Mouse (Mus musculus): ENCODE measurements around the gene Trim14. TPM values are rescaled to one million over a fixed set of nuclear protein-coding genes. Genes with fewer than 3 reads are reported as not detected.
A peak's percentile ranks its signal among the peaks of the same experiment; 100 is the strongest.
"Not testable (repeated sequence)": the region's sequence is repeated elsewhere in the genome, so short reads cannot be mapped to it uniquely, and the experiment has no call there.

Trim14 gene
- 0.14 TPM for polyA plus RNA-seq (2012; fragmentation: generic; extraction: Trizol)

- H3ac ChIP-seq (ENCODE audit: control insufficient read depth, insufficient read length), result no peak within 1 kb of the TSS
- peak within 1 kb of the TSS; percentile 58 for H3K4me2 ChIP-seq (ENCODE audit: low read depth)
- no peaks in the 10 kb centered on the region for H3K79me2 ChIP-seq (ENCODE audit: control insufficient read depth, insufficient read depth)
- peaks cover 32% of the 10 kb centered on the region for H3K27me3 ChIP-seq (ENCODE audit: control insufficient read depth, insufficient read depth, insufficient read length)
- TF ChIP-seq POLR2AphosphoS2 (IDR thresholded peaks at IDR 0.05; ENCODE audit: insufficient read length, low read depth) (no peak), REST (IDR thresholded peaks at IDR 0.05; ENCODE audit: insufficient read depth, insufficient read length) (no peak), POLR2A (IDR thresholded peaks at IDR 0.05; ENCODE audit: insufficient read length, low read depth) (no peak), SRF (IDR thresholded peaks at IDR 0.05; ENCODE audit: control insufficient read depth, insufficient read length, low read depth) (no peak), MAX (IDR thresholded peaks at IDR 0.05; ENCODE audit: low read depth) (no peak), E2F4 (IDR thresholded peaks at IDR 0.05; ENCODE audit: insufficient read depth) (no peak), MYOD1 (IDR thresholded peaks at IDR 0.05; ENCODE audit: control insufficient read depth in 1 of 3, insufficient read length in 2 of 3, low read depth in 2 of 3) (no peak), TCF12 (IDR thresholded peaks at IDR 0.05; ENCODE audit: insufficient read depth, poor library complexity, severe bottlenecking) (no peak), CEBPB (IDR thresholded peaks at IDR 0.05; ENCODE audit: insufficient read depth, poor library complexity, severe bottlenecking) (no peak), MYOG (IDR thresholded peaks at IDR 0.05; ENCODE audit: control insufficient read depth in 1 of 3, insufficient read depth in 1 of 3, insufficient read length in 2 of 3, low read depth in 2 of 3) (no peak), USF1 (IDR thresholded peaks at IDR 0.05; ENCODE audit: low read depth) (no peak), TCF3 (IDR thresholded peaks at IDR 0.05; ENCODE audit: insufficient read length, low read depth) (no peak)
- no peaks in the 10 kb centered on the region for H3K36me3 ChIP-seq (ENCODE audit: control insufficient read depth, insufficient read depth)
- H3K4me3 ChIP-seq, result no peak within 1 kb of the TSS
These were observed at the start of gene Trim14 for GRCm38 (mm10) chr4:46535840-46536361. TSS of gene Trim14 (minus strand) at chr4:46536141.

DNA sequence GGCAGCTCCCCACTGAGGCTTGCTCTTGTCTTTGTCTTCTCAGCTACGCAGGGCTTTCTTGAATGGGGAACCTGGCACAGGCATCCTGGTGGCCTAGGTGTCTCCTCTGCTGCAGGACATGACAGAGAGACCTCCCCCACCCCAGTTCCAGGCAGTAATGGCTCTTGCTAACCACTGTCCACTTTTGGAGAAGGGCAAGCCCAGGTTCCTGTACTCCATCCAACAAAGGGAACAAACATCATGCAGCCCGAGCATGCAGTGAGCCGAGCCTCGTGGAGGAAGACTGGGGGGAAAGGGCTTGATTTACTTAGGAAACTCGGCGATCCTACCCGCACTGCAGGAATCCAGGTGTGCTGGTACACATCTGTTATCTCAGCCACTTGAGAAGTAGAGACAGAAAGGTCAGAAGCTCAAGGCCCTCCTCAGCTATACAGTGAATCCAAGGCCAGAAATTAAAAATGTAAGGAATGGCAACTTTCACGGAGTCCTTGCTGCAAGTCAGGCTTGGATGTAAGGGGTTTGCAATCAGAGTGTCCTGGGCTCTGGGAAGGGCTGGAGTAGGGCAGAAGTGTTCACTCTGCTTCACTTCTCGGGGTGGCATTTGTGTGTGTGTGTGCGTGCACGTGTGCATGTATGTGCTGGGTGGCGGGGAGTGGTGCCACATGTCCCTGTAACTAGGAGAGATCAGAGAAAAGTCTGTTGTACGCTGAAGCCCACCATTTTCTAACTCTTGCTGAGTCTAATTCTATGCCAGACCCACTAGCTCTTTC lies 49.3 kb upstream of the Trim14 start:
- no peak overlapping the region for H3ac ChIP-seq (ENCODE audit: control insufficient read depth, insufficient read length)
- no peak for TF ChIP-seq TCF12 (IDR thresholded peaks at IDR 0.05; ENCODE audit: insufficient read depth, poor library complexity, severe bottlenecking)
- TF ChIP-seq SRF (IDR thresholded peaks at IDR 0.05; ENCODE audit: control insufficient read depth, insufficient read length, low read depth), result no peak
- TF ChIP-seq POLR2AphosphoS2 (IDR thresholded peaks at IDR 0.05; ENCODE audit: insufficient read length, low read depth), result no peak
- no peak for TF ChIP-seq MAX (IDR thresholded peaks at IDR 0.05; ENCODE audit: low read depth)
- no peak for TF ChIP-seq POLR2A (IDR thresholded peaks at IDR 0.05; ENCODE audit: insufficient read length, low read depth)
- no peak for TF ChIP-seq MYOG (IDR thresholded peaks at IDR 0.05; ENCODE audit: control insufficient read depth in 1 of 3, insufficient read depth in 1 of 3, insufficient read length in 2 of 3, low read depth in 2 of 3)
- no peak for TF ChIP-seq USF1 (IDR thresholded peaks at IDR 0.05; ENCODE audit: low read depth)
- TF ChIP-seq E2F4 (IDR thresholded peaks at IDR 0.05; ENCODE audit: insufficient read depth), result no peak
- TF ChIP-seq CEBPB (IDR thresholded peaks at IDR 0.05; ENCODE audit: insufficient read depth, poor library complexity, severe bottlenecking), result no peak
- H3K4me2 ChIP-seq (ENCODE audit: low read depth), result no peak overlapping the region
- H3K36me3 ChIP-seq (ENCODE audit: control insufficient read depth, insufficient read depth), result no peaks in the 10 kb centered on the region
- H3K79me2 ChIP-seq (ENCODE audit: control insufficient read depth, insufficient read depth), result no peaks in the 10 kb centered on the region
- no peak overlapping the region for H3K4me3 ChIP-seq
- peaks cover 5% of the 10 kb centered on the region for H3K27me3 ChIP-seq (ENCODE audit: control insufficient read depth, insufficient read depth, insufficient read length)

DNA sequence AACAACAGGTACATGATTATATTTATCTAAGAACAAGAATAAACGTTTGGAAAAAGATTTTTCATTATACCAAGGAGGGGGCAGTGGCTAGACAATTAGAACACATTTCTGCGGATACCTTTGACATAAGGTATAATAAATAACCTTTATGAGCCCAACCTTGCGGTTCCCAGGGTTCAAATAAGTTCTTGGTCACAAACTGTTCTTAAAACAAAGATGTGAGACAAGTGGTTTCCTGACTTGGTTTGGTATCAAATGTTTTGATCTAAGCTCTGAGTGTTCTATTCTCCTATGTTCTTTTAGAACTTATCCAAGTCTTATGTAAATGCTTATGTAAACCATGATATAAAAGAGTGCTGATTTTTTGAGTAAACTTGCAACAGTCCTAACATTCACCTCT lies 48.6 kb upstream of the Trim14 start:
- H3K4me3 ChIP-seq; H3K79me2 ChIP-seq (ENCODE audit: control insufficient read depth, insufficient read depth): not testable (repeated sequence)

DNA sequence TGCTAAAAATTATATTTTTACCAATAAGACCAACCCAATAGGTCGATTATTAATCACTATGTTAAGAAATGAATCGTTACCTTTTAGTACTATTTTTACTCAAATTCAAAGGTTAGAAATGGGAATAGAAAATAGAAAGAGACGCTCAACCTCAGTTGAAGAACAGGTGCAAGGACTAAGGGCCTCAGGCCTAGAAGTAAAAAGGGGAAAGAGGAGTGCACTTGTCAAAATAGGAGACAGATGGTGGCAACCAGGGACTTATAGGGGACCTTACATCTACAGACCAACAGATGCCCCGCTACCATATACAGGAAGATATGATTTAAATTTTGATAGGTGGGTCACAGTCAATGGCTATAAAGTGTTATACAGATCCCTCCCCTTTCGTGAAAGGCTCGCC lies 48.1 kb upstream of the Trim14 start:
- H3ac ChIP-seq (ENCODE audit: control insufficient read depth, insufficient read length); H3K4me3 ChIP-seq; H3K27me3 ChIP-seq (ENCODE audit: control insufficient read depth, insufficient read depth, insufficient read length); H3K36me3 ChIP-seq (ENCODE audit: control insufficient read depth, insufficient read depth); H3K79me2 ChIP-seq (ENCODE audit: control insufficient read depth, insufficient read depth); H3K4me2 ChIP-seq (ENCODE audit: low read depth): not testable (repeated sequence)

More for the DNA sequence above, 48.6 kb upstream of the Trim14 start:
- not testable (repeated sequence) for H3K27me3 ChIP-seq (ENCODE audit: control insufficient read depth, insufficient read depth, insufficient read length); H3ac ChIP-seq (ENCODE audit: control insufficient read depth, insufficient read length); H3K4me2 ChIP-seq (ENCODE audit: low read depth); H3K36me3 ChIP-seq (ENCODE audit: control insufficient read depth, insufficient read depth)

DNA sequence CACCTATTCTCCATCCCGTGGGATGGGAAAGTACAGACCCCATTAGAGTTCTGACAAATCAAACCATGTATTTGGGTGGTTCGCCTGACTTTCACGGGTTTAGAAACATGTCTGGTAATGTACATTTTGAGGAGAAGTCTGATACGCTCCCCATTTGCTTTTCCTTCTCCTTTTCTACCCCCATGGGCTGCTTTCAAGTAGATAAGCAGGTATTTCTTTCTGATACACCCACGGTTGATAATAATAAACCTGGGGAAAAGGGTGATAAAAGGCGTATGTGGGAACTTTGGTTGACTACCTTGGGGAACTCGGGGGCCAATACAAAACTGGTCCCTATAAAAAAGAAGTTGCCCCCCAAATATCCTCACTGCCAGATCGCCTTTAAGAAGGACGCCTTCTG lies 46.1 kb upstream of the Trim14 start:
- not testable (repeated sequence) for H3K27me3 ChIP-seq (ENCODE audit: control insufficient read depth, insufficient read depth, insufficient read length); H3K4me2 ChIP-seq (ENCODE audit: low read depth); H3K4me3 ChIP-seq; H3K79me2 ChIP-seq (ENCODE audit: control insufficient read depth, insufficient read depth); H3K36me3 ChIP-seq (ENCODE audit: control insufficient read depth, insufficient read depth); H3ac ChIP-seq (ENCODE audit: control insufficient read depth, insufficient read length)

- not testable (repeated sequence) for H3K36me3 ChIP-seq (ENCODE audit: control insufficient read depth, insufficient read depth); H3K79me2 ChIP-seq (ENCODE audit: control insufficient read depth, insufficient read depth); H3ac ChIP-seq (ENCODE audit: control insufficient read depth, insufficient read length)
These were observed 45.6 kb upstream of the Trim14 start for GRCm38 (mm10) chr4:46581577-46581976.

GRCm38 (mm10) chr4:46580799-46581243 lies 44.9 kb upstream of the Trim14 start:
- H3K27me3 ChIP-seq (ENCODE audit: control insufficient read depth, insufficient read depth, insufficient read length); H3K79me2 ChIP-seq (ENCODE audit: control insufficient read depth, insufficient read depth); H3K4me3 ChIP-seq; H3K4me2 ChIP-seq (ENCODE audit: low read depth); H3ac ChIP-seq (ENCODE audit: control insufficient read depth, insufficient read length); H3K36me3 ChIP-seq (ENCODE audit: control insufficient read depth, insufficient read depth): not testable (repeated sequence)

More at GRCm38 (mm10) chr4:46581577-46581976, 45.6 kb upstream of the Trim14 start:
- not testable (repeated sequence) for H3K4me2 ChIP-seq (ENCODE audit: low read depth); H3K4me3 ChIP-seq; H3K27me3 ChIP-seq (ENCODE audit: control insufficient read depth, insufficient read depth, insufficient read length)

DNA sequence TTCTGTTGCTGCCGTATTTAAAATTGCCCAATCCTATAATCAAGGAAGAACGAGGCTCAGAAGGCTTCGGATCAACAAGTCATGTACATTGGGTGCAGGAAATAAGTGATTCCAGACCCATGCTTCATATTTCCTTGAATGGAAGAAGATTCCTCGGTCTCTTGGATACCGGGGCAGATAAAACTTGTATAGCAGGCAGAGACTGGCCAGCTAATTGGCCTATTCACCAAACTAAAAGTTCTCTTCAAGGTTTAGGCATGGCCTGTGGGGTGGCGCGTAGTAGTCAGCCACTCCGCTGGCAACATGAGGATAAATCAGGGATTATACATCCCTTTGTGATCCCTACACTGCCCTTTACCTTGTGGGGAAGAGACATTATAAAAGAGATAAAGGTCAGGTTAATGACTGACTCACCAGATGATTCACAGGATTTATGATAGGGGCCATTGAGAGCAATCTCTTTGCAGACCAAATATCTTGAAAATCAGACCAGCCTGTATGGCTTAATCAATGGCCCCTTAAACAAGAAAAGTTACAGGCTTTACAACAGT lies 42.9 kb upstream of the Trim14 start:
- H3K36me3 ChIP-seq (ENCODE audit: control insufficient read depth, insufficient read depth); H3K4me2 ChIP-seq (ENCODE audit: low read depth); H3K27me3 ChIP-seq (ENCODE audit: control insufficient read depth, insufficient read depth, insufficient read length); H3ac ChIP-seq (ENCODE audit: control insufficient read depth, insufficient read length); H3K4me3 ChIP-seq; H3K79me2 ChIP-seq (ENCODE audit: control insufficient read depth, insufficient read depth): not testable (repeated sequence)
